Mouse (Mus musculus) CH12.LX (cell line): Measurements from ENCODE around the gene Trim61. TPM values are rescaled to one million over a fixed set of nuclear protein-coding genes. Genes with fewer than 3 reads are reported as not detected.

Experiments used
- DNase-seq: peaks from one replicate; pipeline ENCODE4 v3.0.0-alpha.2; 2013; ENCODE audit errors: extremely low read depth
- H3K27ac ChIP-seq: 2 replicates; pipeline ENCODE4 v1.5.1; 2012; ENCODE audit warnings: low read depth, mild to moderate bottlenecking, control low read depth, moderate library complexity; ENCODE audit not compliant: insufficient read depth
- H3K27me3 ChIP-seq: replicated peaks from 2 replicates; pipeline ENCODE3; 2012; ENCODE audit warnings: inconsistent platforms
- H3K36me3 ChIP-seq, 2 experiments: replicated peaks in 1 of 2; 2 replicates each; pipeline versions ENCODE3 to v1.6.1; 2012; ENCODE audit warnings: inconsistent platforms in 1 of 2, low read length in 1 of 2, mild to moderate bottlenecking in 1 of 2, mixed read lengths in 1 of 2, moderate library complexity in 1 of 2; ENCODE audit not compliant: control insufficient read depth in 1 of 2, insufficient read depth in 1 of 2
- H3K4me1 ChIP-seq, 2 experiments: 2 replicates each; pipeline ENCODE4 v1.6.1; 2012; ENCODE audit warnings: inconsistent platforms in 1 of 2, moderate library complexity in 1 of 2; ENCODE audit not compliant: insufficient read depth in 2 of 2, control insufficient read depth in 1 of 2
- H3K4me2 ChIP-seq: 2 replicates; pipeline ENCODE4 v1.6.1; 2012; ENCODE audit warnings: low read depth, mild to moderate bottlenecking, control low read depth; ENCODE audit not compliant: poor library complexity, insufficient read depth, severe bottlenecking
- H3K4me3 ChIP-seq, 3 experiments: fragments of 150-350 bp in 1 of 3; sonication (generic) in 1 of 3; replicated peaks in 1 of 3; 2 replicates each; pipeline versions ENCODE3 to v1.5.1; 2011 to 2012; ENCODE audit warnings: low read depth in 2 of 3, low read length in 2 of 3, mild to moderate bottlenecking in 2 of 3, moderate library complexity in 2 of 3, control low read depth in 1 of 3, improper control_type of control experiment in 1 of 3, inconsistent platforms in 1 of 3, mixed read lengths in 1 of 3; ENCODE audit not compliant: poor library complexity in 1 of 3
- H3K79me2 ChIP-seq: replicated peaks from 2 replicates; pipeline ENCODE4 v1.6.1; 2012; ENCODE audit warnings: mild to moderate bottlenecking, moderate library complexity; ENCODE audit not compliant: control insufficient read depth, poor library complexity, insufficient read depth, severe bottlenecking; ENCODE audit errors: extremely low read depth
- H3K9ac ChIP-seq: 2 replicates; pipeline ENCODE4 v1.6.1; 2012; ENCODE audit warnings: low read depth, mild to moderate bottlenecking, control low read depth, moderate library complexity; ENCODE audit not compliant: insufficient read depth
- H3K9me3 ChIP-seq: replicated peaks from 2 replicates; pipeline ENCODE3; 2012; ENCODE audit warnings: low read length, inconsistent platforms, mixed read lengths
- BHLHE40 ChIP-seq: IDR thresholded peaks from 2 replicates; pipeline ENCODE4 v1.6.1; 2011; ENCODE audit warnings: mild to moderate bottlenecking, low read depth, low read length, improper control_type of control experiment
- CTCF ChIP-seq, 2 experiments: IDR thresholded peaks in 1 of 2; conservative IDR thresholded peaks in 1 of 2; 2 replicates each; pipeline ENCODE4 v1.5.1; 2011 to 2012; ENCODE audit warnings: low read depth in 2 of 2, low read length in 2 of 2, improper control_type of control experiment in 1 of 2, inconsistent platforms in 1 of 2, mild to moderate bottlenecking in 1 of 2, moderate library complexity in 1 of 2
- E2F4 ChIP-seq: IDR thresholded peaks from 2 replicates; pipeline ENCODE4 v1.6.1; 2011; ENCODE audit warnings: low read depth, low read length, improper control_type of control experiment; ENCODE audit not compliant: insufficient replicate concordance
- ELF1 ChIP-seq: IDR thresholded peaks from 2 replicates; pipeline ENCODE4 v1.6.1; 2014; ENCODE audit warnings: low read depth, mild to moderate bottlenecking, inconsistent platforms, low read length, improper control_type of control experiment
- EP300 ChIP-seq: IDR thresholded peaks from 2 replicates; pipeline ENCODE4 v1.6.1; 2011; ENCODE audit warnings: low read length, improper control_type of control experiment
- ETS1 ChIP-seq: conservative IDR thresholded peaks from 2 replicates; pipeline ENCODE4 v1.6.1; 2012; ENCODE audit warnings: low read depth, mild to moderate bottlenecking, inconsistent platforms, low read length, improper control_type of control experiment, moderate library complexity
- IRF4 ChIP-seq: IDR thresholded peaks from 2 replicates; pipeline ENCODE4 v1.6.1; 2014; ENCODE audit warnings: low read depth, mild to moderate bottlenecking, inconsistent platforms, low read length, improper control_type of control experiment
- MAFK ChIP-seq: IDR thresholded peaks from 2 replicates; pipeline ENCODE4 v1.6.1; 2011; ENCODE audit warnings: low read length, improper control_type of control experiment; ENCODE audit not compliant: insufficient replicate concordance
- MEF2A ChIP-seq: IDR thresholded peaks from 2 replicates; pipeline ENCODE4 v1.6.1; 2014; ENCODE audit warnings: low read depth, mild to moderate bottlenecking, inconsistent platforms, low read length, improper control_type of control experiment, borderline replicate concordance
- RCOR1 ChIP-seq: conservative IDR thresholded peaks from 2 replicates; pipeline ENCODE4 v1.6.1; 2012; ENCODE audit warnings: low read depth, mild to moderate bottlenecking, inconsistent platforms, low read length, improper control_type of control experiment
- SIN3A ChIP-seq: IDR thresholded peaks from 2 replicates; pipeline ENCODE4 v1.6.1; 2012; ENCODE audit warnings: low read length, improper control_type of control experiment, inconsistent platforms
- TCF12 ChIP-seq: IDR thresholded peaks from 2 replicates; pipeline ENCODE4 v1.6.1; 2014; ENCODE audit warnings: low read depth, mild to moderate bottlenecking, inconsistent platforms, low read length, improper control_type of control experiment
- UBTF ChIP-seq: IDR thresholded peaks from 2 replicates; pipeline ENCODE4 v1.6.1; 2012; ENCODE audit warnings: low read depth, mild to moderate bottlenecking, inconsistent platforms, low read length, improper control_type of control experiment, moderate library complexity
- dilution Hi-C: fragments of 300-500 bp; cut with MboI; formaldehyde crosslinking; loops from 2 replicates; pipeline ENCODE4 v1.14.3; 2020; ENCODE audit warnings: low sequenced_read_pairs; ENCODE audit not compliant: extremely low pct_unique_long_range_greater_than_20kb, extremely low pct_ligation_motif_present
- in situ Hi-C: fragments of 300-500 bp; cut with MboI; formaldehyde crosslinking; loops from 3 replicates; pipeline ENCODE4 v1.14.3; 2019; ENCODE audit warnings: low sequenced_read_pairs, low pct_ligation_motif_present, low pct_unique_long_range_greater_than_20kb, mixed read lengths
- polyA plus RNA-seq: library from polyadenylated mRNA; unstranded; fragments of >175 nt; gene quantifications from 2 replicates; pipeline ENCODE4 v1.2.1, GENCODE M21; 2012; ENCODE audit warnings: low read depth; ENCODE audit not compliant: insufficient read length
- total RNA-seq, 2 experiments: library from RNA; depleted of rRNA; stranded (reverse); fragments of 300-350 nt in 1 of 2; fragments of >200 nt in 1 of 2; gene quantifications; 2 replicates each; pipeline ENCODE4 v1.2.3; 2012 to 2014

Gene Trim61
- total and polyA plus RNA-seq, 3 experiments: not detected

GRCm38 (mm10) chr8:64983150-64983897, 35.0 kb downstream of the Trim61 start:
- in situ Hi-C loops: no loop called here
- H3K27ac ChIP-seq: no peak overlapping the region
- H3K27me3 ChIP-seq: no peaks in the 10 kb centered on the region
- H3K4me2 ChIP-seq: 0 out of 2 replicates have a peak overlapping the region, but pooled peaks have one; percentile 21
- dilution Hi-C loops: no loop called here
- H3K9ac ChIP-seq: no peak overlapping the region
- H3K9me3 ChIP-seq: no peaks in the 10 kb centered on the region
- peak; percentile 61 for TF ChIP-seq IRF4
- peak; percentile 65; the same call in 1 of the 2 replicates for TF ChIP-seq TCF12
- 0 out of 2 replicates have a peak, but pooled peaks have one; percentile 37 for TF ChIP-seq MAFK
- TF ChIP-seq ETS1: peak; percentile 20
- TF ChIP-seq CTCF (conservative IDR thresholded peaks at IDR 0.05 in 1 of 2, IDR thresholded peaks at IDR 0.05 in 1 of 2; ENCODE audit: low read depth in 2 of 2, low read length in 2 of 2): peak in 1 of 2 experiments; percentile 28; a peak in 1 of 4 replicates
- peak; percentile 74 for TF ChIP-seq BHLHE40
- no peak for TF ChIP-seq E2F4
- TF ChIP-seq EP300: peak; percentile 79
- no peak for TF ChIP-seq UBTF
- TF ChIP-seq ELF1: peak; percentile 45; the same call in 1 of the 2 replicates
- 0 out of 2 replicates have a peak, but pooled peaks have one; percentile 25 for TF ChIP-seq RCOR1
- 0 out of 2 replicates have a peak, but pooled peaks have one; percentile 18 for TF ChIP-seq MEF2A
- no peak for TF ChIP-seq SIN3A
- DNase-seq: peak; percentile 52
- H3K4me1 ChIP-seq: peaks cover 8 to 41% of the 10 kb centered on the region in 2 experiments; a peak in 3 of 4 replicates
- no peaks in the 10 kb centered on the region for H3K36me3 ChIP-seq
- H3K4me3 ChIP-seq: no peak overlapping the region
- H3K79me2 ChIP-seq: no peaks in the 10 kb centered on the region

Other genes with a start within 250 kb of the Trim61 start
- gene Klhl2, start 168.5 kb downstream of the Trim61 start, total RNA-seq (2012; rRNA removed): 11.5 and 12.3 TPM in 2 replicates
- 10.8 and 11.8 TPM in 2 replicates for gene Klhl2, start 168.5 kb downstream of the Trim61 start, total RNA-seq (2014; rRNA removed)
- 9.3 and 11.0 TPM in 2 replicates for gene Klhl2, start 168.5 kb downstream of the Trim61 start, polyA plus RNA-seq
- gene Tmem192, start 71.3 kb downstream of the Trim61 start, total RNA-seq (2012; rRNA removed): 17.2 and 20.6 TPM in 2 replicates
- 15.7 and 19.5 TPM in 2 replicates for gene Tmem192, start 71.3 kb downstream of the Trim61 start, total RNA-seq (2014; rRNA removed)
- 69.7 and 72.1 TPM in 2 replicates for gene Tmem192, start 71.3 kb downstream of the Trim61 start, polyA plus RNA-seq
- gene Trim75, start 30.7 kb downstream of the Trim61 start, total RNA-seq (2012; rRNA removed): not detected in 2 replicates
- not detected in 2 replicates for gene Trim75, start 30.7 kb downstream of the Trim61 start, total RNA-seq (2014; rRNA removed)
- gene Trim75, start 30.7 kb downstream of the Trim61 start, polyA plus RNA-seq: 0.07 TPM in 1 of 2 replicates, not detected in the other
- not detected in 2 replicates for gene Trim60, start 61 bp upstream of the Trim61 start, total RNA-seq (2012; rRNA removed)
- not detected in 2 replicates for gene Trim60, start 61 bp upstream of the Trim61 start, total RNA-seq (2014; rRNA removed)
- not detected in 2 replicates for gene Trim60, start 61 bp upstream of the Trim61 start, polyA plus RNA-seq
- gene Apela, start 18.8 kb upstream of the Trim61 start, total RNA-seq (2012; rRNA removed): not detected in 2 replicates
- gene Apela, start 18.8 kb upstream of the Trim61 start, total RNA-seq (2014; rRNA removed): not detected in 2 replicates
- not detected in 2 replicates for gene Apela, start 18.8 kb upstream of the Trim61 start, polyA plus RNA-seq
- gene Gm10663, start 56.5 kb upstream of the Trim61 start, total RNA-seq (2012; rRNA removed): not detected in 2 replicates
- not detected in 2 replicates for gene Gm10663, start 56.5 kb upstream of the Trim61 start, total RNA-seq (2014; rRNA removed)
- gene Gm10663, start 56.5 kb upstream of the Trim61 start, polyA plus RNA-seq: not detected in 2 replicates
- not detected in 2 replicates for gene BC030870, start 111.0 kb upstream of the Trim61 start, total RNA-seq (2012; rRNA removed)
- not detected in 2 replicates for gene BC030870, start 111.0 kb upstream of the Trim61 start, total RNA-seq (2014; rRNA removed)
- not detected in 2 replicates for gene BC030870, start 111.0 kb upstream of the Trim61 start, polyA plus RNA-seq